Mouse (Mus musculus): ENCODE data around the gene St6galnac3. TPM values are rescaled to one million over a fixed set of nuclear protein-coding genes. Genes with fewer than 3 reads are reported as not detected.
"Not testable (repeated sequence)": the region's sequence is repeated elsewhere in the genome, so short reads cannot be mapped to it uniquely, and the experiment has no call there.

St6galnac3 gene
- polyA plus RNA-seq, 1 experiment: 8.4 TPM

DNA sequence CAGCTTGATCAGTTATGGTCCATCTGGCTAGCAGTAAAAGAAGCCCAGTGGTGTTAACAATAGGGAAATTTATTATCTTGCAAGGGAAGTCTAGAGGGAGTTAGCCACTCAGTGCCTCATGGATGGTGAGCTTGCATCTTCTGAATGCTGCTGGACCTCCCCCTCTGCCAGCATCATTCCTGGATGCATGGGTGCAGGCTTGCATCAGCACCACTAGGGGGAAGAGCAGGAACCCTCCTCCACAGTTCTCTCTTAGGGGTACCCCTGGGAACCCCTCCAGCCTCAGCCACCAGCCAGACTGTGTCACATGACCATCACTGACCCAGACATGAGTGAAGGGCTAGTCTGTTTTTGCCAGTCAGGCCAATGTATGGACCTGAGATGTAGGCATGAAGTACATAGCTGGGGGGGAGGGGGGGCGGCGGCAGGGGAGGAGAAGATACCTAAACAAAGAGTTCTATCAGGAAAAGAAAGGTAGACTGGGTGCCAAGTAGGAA, 31.6 kb upstream of the St6galnac3 start:
- DNase-seq: no peak
- H3K4me3 ChIP-seq (replicated peaks; ENCODE audit: extremely low read depth, low read depth, low read length): no peak overlapping the region
- TF ChIP-seq CTCF (IDR thresholded peaks at IDR 0.05; ENCODE audit: insufficient read depth, low read length) (no peak), POLR2A (IDR thresholded peaks at IDR 0.05; ENCODE audit: borderline replicate concordance, extremely low read depth, low read depth, low read length) (no peak)
- WGBS: 91% methylated on average over 2 of the region's 2 CpGs
- peaks cover 2% of the 10 kb centered on the region for H3K4me1 ChIP-seq (ENCODE audit: control insufficient read depth, insufficient read depth, low read length)

DNA sequence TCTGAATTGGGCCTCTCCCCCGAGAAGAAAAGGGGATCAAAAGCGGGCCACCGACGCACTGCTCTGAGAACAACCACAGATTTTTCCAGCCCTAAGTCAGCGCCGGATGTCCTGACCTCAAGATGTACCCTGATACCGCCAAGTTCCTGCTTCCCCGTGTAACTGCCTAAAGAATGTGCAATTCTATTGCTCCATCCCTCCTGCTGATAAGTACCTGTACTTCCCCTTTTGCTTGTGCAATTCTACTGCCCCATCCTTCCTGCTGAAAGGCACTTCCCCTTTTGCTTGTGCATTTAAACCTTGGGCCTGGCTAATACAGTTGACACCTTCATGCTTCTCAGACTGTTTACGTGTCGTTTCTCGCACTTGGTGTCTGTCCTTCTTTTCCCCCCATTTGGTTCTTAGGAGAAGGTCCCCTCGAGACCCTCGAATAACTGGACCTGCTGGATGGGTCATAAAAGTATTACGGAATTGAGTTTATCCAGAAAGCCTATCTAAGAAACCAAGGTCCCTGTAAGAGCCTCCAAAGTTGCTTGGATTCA, 30.9 kb upstream of the St6galnac3 start:
- WGBS: 61% methylated on average over 14 of the region's 14 CpGs
- DNase-seq; H3K4me1 ChIP-seq (ENCODE audit: control insufficient read depth, insufficient read depth, low read length); H3K4me3 ChIP-seq (replicated peaks; ENCODE audit: extremely low read depth, low read depth, low read length): not testable (repeated sequence)

DNA sequence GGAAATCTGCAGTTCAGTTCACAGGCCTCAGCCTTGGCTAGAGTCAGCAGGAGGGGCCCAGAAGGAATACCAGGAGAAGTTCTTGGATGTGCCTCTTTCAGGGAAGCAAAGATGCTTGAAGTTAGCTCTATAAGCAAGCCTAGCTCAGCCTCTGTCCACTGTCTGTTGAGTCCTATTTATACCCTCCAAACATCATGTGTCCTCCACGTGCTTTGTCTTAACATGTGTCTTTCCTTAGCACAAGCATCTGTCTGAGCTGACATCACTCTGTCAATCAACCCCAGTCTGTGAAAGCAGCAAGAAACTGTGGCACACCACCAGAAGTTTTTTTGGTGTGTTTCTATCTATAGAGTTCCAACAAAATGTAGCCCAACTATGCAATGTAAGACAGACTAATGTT, 26.5 kb upstream of the St6galnac3 start:
- no peak for DNase-seq
- TF ChIP-seq POLR2A (IDR thresholded peaks at IDR 0.05; ENCODE audit: borderline replicate concordance, extremely low read depth, low read depth, low read length): no peak
- TF ChIP-seq CTCF (IDR thresholded peaks at IDR 0.05; ENCODE audit: insufficient read depth, low read length): no peak
- Histone ChIP-seq H3K4me3 (replicated peaks; ENCODE audit: extremely low read depth, low read depth, low read length) (no peak overlapping the region), H3K4me1 (ENCODE audit: control insufficient read depth, insufficient read depth, low read length) (peaks cover 2% of the 10 kb centered on the region)
- 58% methylated on average over 1 of the region's 1 CpGs for WGBS

DNA sequence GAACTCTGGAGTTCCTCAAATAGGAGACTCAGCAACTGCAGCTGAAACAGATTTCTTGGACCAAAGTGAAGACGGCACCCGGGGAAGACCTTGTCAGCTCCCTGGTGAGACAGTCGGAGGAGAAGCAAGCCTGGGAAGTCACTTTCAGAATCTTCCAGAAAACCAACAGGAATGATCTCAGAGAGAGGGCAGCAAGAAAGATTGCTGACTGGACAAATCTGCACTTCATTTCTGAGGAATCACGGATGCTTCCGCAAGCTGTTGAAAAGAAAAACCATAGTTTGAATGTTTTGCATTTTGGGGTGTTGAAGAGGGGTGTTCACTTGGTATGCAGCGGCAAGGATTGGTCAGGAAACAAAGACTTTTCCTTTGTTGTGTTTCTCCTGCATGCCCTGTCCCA, 24.4 kb upstream of the St6galnac3 start:
- 80% methylated on average over 6 of the region's 6 CpGs for WGBS
- no peak for DNase-seq
- no peak overlapping the region for H3K4me3 ChIP-seq (replicated peaks; ENCODE audit: extremely low read depth, low read depth, low read length)
- TF ChIP-seq POLR2A (IDR thresholded peaks at IDR 0.05; ENCODE audit: borderline replicate concordance, extremely low read depth, low read depth, low read length): no peak
- no peak for TF ChIP-seq CTCF (IDR thresholded peaks at IDR 0.05; ENCODE audit: insufficient read depth, low read length)
- no peaks in the 10 kb centered on the region; the same call in 1 of the 2 replicates for H3K4me1 ChIP-seq (ENCODE audit: control insufficient read depth, insufficient read depth, low read length)

DNA sequence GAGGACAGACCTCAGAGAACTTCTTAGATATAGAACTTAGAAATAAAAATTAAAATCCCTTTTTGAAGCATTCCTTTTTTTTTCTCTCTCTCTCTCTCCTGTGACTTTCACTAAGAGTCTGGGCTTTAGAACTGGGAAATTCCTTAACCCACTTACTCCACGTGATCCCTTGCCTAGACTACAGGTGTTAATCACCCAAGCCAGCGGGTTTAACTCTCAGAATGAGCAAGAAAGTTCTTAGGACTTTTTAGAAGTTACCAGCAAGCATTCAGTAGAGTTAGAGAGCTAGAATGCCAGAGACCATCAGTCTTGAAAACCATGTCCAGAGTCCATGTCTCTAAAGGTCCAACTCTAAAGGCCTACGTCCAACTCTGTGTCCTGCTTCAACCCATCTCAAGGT, 23.3 kb upstream of the St6galnac3 start:
- H3K4me3 ChIP-seq (replicated peaks; ENCODE audit: extremely low read depth, low read depth, low read length): no peak overlapping the region
- 92% methylated on average over 3 of the region's 3 CpGs for WGBS
- no peak for TF ChIP-seq POLR2A (IDR thresholded peaks at IDR 0.05; ENCODE audit: borderline replicate concordance, extremely low read depth, low read depth, low read length)
- TF ChIP-seq CTCF (IDR thresholded peaks at IDR 0.05; ENCODE audit: insufficient read depth, low read length): no peak
- DNase-seq: no peak
- no peaks in the 10 kb centered on the region; the same call in 1 of the 2 replicates for H3K4me1 ChIP-seq (ENCODE audit: control insufficient read depth, insufficient read depth, low read length)

DNA sequence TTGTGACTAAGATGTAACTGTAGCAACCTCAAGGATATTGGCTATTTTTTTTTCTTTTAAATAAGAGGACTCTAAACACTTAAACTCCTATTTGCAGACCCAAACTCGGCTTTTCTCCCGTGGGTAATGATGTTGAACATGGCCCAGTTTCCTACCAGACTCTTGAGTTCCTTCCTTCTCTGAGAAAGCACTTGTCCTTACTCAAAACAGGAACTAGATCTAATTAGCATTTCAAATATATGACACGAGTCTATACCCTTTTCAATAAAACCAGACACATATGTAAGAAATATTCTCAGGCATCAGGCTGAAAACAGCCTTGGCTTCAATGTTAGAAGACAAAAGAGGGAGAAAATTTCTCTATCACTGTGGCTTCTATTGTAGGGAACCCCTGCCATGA, 20.1 kb upstream of the St6galnac3 start:
- 43% methylated on average over 3 of the region's 3 CpGs for WGBS
- no peaks in the 10 kb centered on the region; the same call in 1 of the 2 replicates for H3K4me1 ChIP-seq (ENCODE audit: control insufficient read depth, insufficient read depth, low read length)
- DNase-seq: no peak
- no peak overlapping the region for H3K4me3 ChIP-seq (replicated peaks; ENCODE audit: extremely low read depth, low read depth, low read length)
- TF ChIP-seq CTCF (IDR thresholded peaks at IDR 0.05; ENCODE audit: insufficient read depth, low read length) (no peak), POLR2A (IDR thresholded peaks at IDR 0.05; ENCODE audit: borderline replicate concordance, extremely low read depth, low read depth, low read length) (no peak)

DNA sequence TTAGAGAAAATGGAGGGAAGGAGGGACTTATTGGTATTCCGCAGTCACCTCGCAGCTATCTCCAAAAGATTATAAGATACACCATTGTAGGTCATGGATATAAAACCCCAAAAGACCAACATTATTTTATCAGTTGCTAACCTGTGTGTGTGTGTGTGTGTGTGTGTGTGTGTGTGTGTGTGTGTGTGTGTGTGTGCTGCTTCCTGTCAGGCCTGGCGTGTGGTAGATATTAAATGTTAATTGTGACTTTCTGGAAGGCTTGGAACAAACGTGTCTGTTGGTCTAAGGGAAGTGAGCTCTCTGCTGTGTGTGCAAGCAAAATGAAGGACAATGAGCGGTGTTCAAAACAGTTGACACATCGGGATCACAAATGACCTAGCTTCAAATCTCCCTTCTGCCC, 19.5 kb upstream of the St6galnac3 start:
- Histone ChIP-seq H3K4me1 (ENCODE audit: control insufficient read depth, insufficient read depth, low read length) (no peaks in the 10 kb centered on the region; the same call in 1 of the 2 replicates), H3K4me3 (replicated peaks; ENCODE audit: extremely low read depth, low read depth, low read length) (no peak overlapping the region)
- 76% methylated on average over 6 of the region's 6 CpGs for WGBS
- no peak for TF ChIP-seq CTCF (IDR thresholded peaks at IDR 0.05; ENCODE audit: insufficient read depth, low read length)
- TF ChIP-seq POLR2A (IDR thresholded peaks at IDR 0.05; ENCODE audit: borderline replicate concordance, extremely low read depth, low read depth, low read length): no peak
- DNase-seq: no peak

DNA sequence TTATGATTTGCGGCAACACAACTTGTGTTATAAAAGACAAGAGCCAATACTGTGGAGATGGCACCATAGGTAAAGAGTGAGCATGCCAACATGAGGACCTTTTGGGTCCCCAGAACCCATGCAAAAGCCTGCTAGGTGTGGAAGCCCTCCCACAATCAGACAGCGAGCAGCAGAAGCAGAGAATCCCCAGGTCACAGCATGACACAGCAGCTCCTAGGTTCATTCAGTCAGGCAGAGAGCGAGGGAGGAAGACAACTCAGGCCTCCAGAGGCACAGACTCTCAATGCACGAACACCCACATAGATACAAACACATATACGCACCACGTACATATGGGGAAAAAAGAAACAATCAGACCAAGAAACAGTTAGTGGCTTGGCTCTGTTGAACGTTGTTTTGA, 16.8 kb upstream of the St6galnac3 start:
- Histone ChIP-seq H3K4me3 (replicated peaks; ENCODE audit: extremely low read depth, low read depth, low read length) (no peak overlapping the region), H3K4me1 (ENCODE audit: control insufficient read depth, insufficient read depth, low read length) (no peaks in the 10 kb centered on the region; the same call in 1 of the 2 replicates)
- TF ChIP-seq CTCF (IDR thresholded peaks at IDR 0.05; ENCODE audit: insufficient read depth, low read length) (no peak), POLR2A (IDR thresholded peaks at IDR 0.05; ENCODE audit: borderline replicate concordance, extremely low read depth, low read depth, low read length) (no peak)
- 92% methylated on average over 7 of the region's 7 CpGs for WGBS
- no peak for DNase-seq

DNA sequence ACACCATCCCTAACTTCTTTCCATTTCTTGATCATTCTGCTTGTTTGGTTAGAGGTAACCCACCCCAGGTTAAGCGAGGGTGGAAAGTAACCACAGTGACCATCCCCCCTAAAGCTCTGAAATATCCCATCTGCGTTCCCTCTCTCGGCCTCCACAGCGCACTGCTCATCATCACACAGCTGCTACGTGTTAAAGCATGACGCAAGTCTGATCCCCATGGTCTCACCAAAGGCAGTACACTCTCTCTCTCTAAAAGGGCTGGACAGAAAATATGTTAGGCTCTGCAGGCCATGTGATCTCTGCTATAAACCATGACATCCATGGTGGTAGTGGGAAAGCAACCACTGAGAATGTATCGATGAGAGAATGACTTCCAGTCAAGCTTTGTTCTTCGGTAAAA, 14.4 kb upstream of the St6galnac3 start:
- TF ChIP-seq POLR2A (IDR thresholded peaks at IDR 0.05; ENCODE audit: borderline replicate concordance, extremely low read depth, low read depth, low read length) (no peak), CTCF (IDR thresholded peaks at IDR 0.05; ENCODE audit: insufficient read depth, low read length) (no peak)
- no peaks in the 10 kb centered on the region for H3K4me1 ChIP-seq (ENCODE audit: control insufficient read depth, insufficient read depth, low read length)
- DNase-seq: no peak
- H3K4me3 ChIP-seq (replicated peaks; ENCODE audit: extremely low read depth, low read depth, low read length): no peak overlapping the region
- 75% methylated on average over 8 of the region's 8 CpGs for WGBS

DNA sequence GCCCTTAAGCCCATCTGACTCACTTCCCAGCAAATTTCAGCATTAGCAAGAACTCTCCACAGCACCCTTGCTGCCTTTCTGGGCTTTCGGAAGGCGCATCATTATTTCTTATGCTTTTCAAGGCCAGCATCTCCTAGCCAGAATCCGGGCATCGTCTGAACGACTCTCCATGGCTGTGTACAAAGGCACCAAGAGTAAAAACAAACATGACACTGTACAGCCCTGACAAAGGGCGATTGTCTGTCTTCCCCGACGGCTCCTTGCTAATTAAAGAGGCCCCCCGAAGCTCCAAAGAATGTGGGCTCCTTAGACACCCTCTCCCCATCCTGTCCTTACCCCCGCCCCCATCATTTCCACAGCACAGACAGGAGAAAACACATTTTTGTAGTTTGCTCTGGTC, 13.4 kb upstream of the St6galnac3 start:
- no peak for DNase-seq
- TF ChIP-seq POLR2A (IDR thresholded peaks at IDR 0.05; ENCODE audit: borderline replicate concordance, extremely low read depth, low read depth, low read length) (no peak), CTCF (IDR thresholded peaks at IDR 0.05; ENCODE audit: insufficient read depth, low read length) (no peak)
- Histone ChIP-seq H3K4me3 (replicated peaks; ENCODE audit: extremely low read depth, low read depth, low read length) (no peak overlapping the region), H3K4me1 (ENCODE audit: control insufficient read depth, insufficient read depth, low read length) (no peaks in the 10 kb centered on the region)
- WGBS: 60% methylated on average over 10 of the region's 10 CpGs

All from lung, adult 2 months (tissue).